8 mouse cellular contexts compared by ENCODE assay signal in genomic region chr13:115089020-115089394, GRCm38 (mm10). TPM values are rescaled to one million over a fixed set of nuclear protein-coding genes. Genes with fewer than 3 reads are reported as not detected.
DNase-seq lines count a peak whose midpoint lies in the region; ATAC-seq and TF ChIP-seq lines count a peak whose summit lies in the region.

No protein-coding gene starts in this region.

- H3K36me3 ChIP-seq in kidney, embryonic 15.5 days: peaks cover 30% of the 10 kb centered on the region
- H3K36me3 ChIP-seq in hindbrain, embryonic 14.5 days (replicated peaks; ENCODE audit: control insufficient read depth, insufficient read depth): peaks cover 12% of the 10 kb centered on the region
- H3K36me3 ChIP-seq in midbrain, embryonic 15.5 days (replicated peaks): peaks cover 9% of the 10 kb centered on the region

- no peak for ATAC-seq in kidney, embryonic 15.5 days (replicated peaks; ENCODE audit: low FRiP score)
- ATAC-seq in hindbrain, embryonic 14.5 days (ENCODE audit: low FRiP score): no peak
- no peak for ATAC-seq in midbrain, embryonic 15.5 days (replicated peaks)

- peak overlapping the region; percentile 91 for H3K4me2 ChIP-seq in kidney, embryonic 15.5 days
- peak overlapping the region; percentile 75 for H3K4me2 ChIP-seq in hindbrain, embryonic 14.5 days (replicated peaks)
- H3K4me2 ChIP-seq in midbrain, embryonic 15.5 days: peak overlapping the region; percentile 91

- no peak for DNase-seq in kidney, adult 18-20 months
- DNase-seq in hindbrain, embryonic 14.5 days (ENCODE audit: low spot score): no peak
- no peak for DNase-seq in left cerebral cortex, postnatal 25 days (ENCODE audit: low spot score in 2 of 2)
- DNase-seq in ovary, adult 18-20 months (ENCODE audit: low spot score): no peak
- no peak for DNase-seq in spleen, postnatal 10 days (ENCODE audit: low spot score in 2 of 2)

- no peaks in the 10 kb centered on the region for H3K27me3 ChIP-seq in kidney, embryonic 15.5 days
- H3K27me3 ChIP-seq in hindbrain, embryonic 14.5 days (ENCODE audit: control insufficient read depth, insufficient read depth, low read length): no peaks in the 10 kb centered on the region
- 0 out of 2 replicates have a peak, but pooled peaks cover 2% of the 10 kb centered on the region for H3K27me3 ChIP-seq in midbrain, embryonic 15.5 days (replicated peaks)

- H3K9me3 ChIP-seq in kidney, embryonic 15.5 days (replicated peaks): no peaks in the 10 kb centered on the region
- no peaks in the 10 kb centered on the region for H3K9me3 ChIP-seq in hindbrain, embryonic 14.5 days (ENCODE audit: control insufficient read depth, low read length)
- no peaks in the 10 kb centered on the region for H3K9me3 ChIP-seq in midbrain, embryonic 15.5 days

- H3K27ac ChIP-seq in kidney, embryonic 15.5 days: peak overlapping the region; percentile 96
- H3K27ac ChIP-seq in cortical plate, adult 2 months (ENCODE audit: insufficient read depth, low read length): no peak overlapping the region
- H3K27ac ChIP-seq in hindbrain, embryonic 14.5 days: no peak overlapping the region
- H3K27ac ChIP-seq in midbrain, embryonic 15.5 days: no peak overlapping the region

- H3K4me3 ChIP-seq in kidney, embryonic 15.5 days (replicated peaks): peak overlapping the region; percentile 71
- H3K4me3 ChIP-seq in cortical plate, adult 2 months (ENCODE audit: insufficient read depth, low read length): peak overlapping the region; percentile 92
- H3K4me3 ChIP-seq in hindbrain, embryonic 14.5 days (replicated peaks; ENCODE audit: low read length): peak overlapping the region; percentile 72
- peak overlapping the region; percentile 63 for H3K4me3 ChIP-seq in midbrain, embryonic 15.5 days

- TF ChIP-seq CTCF in cortical plate, adult 2 months (IDR thresholded peaks at IDR 0.05; ENCODE audit: extremely low read depth, insufficient read depth, low read length): no peak

- intact Hi-C loops in left cerebral cortex, postnatal 25 days (cut with DNase I): no loop called here

- 48% methylated on average over 11 of the region's 11 CpGs for WGBS in kidney, embryonic 15.5 days
- WGBS in hindbrain, embryonic 14.5 days: 68% methylated on average over 11 of the region's 11 CpGs
- WGBS in midbrain, embryonic 15.5 days: 74% methylated on average over 11 of the region's 11 CpGs

- peaks cover 37% of the 10 kb centered on the region for H3K4me1 ChIP-seq in kidney, embryonic 15.5 days
- H3K4me1 ChIP-seq in cortical plate, adult 2 months (ENCODE audit: control insufficient read depth, insufficient read depth, low read length): 0 out of 2 replicates have a peak, but pooled peaks cover 2% of the 10 kb centered on the region
- H3K4me1 ChIP-seq in hindbrain, embryonic 14.5 days (replicated peaks; ENCODE audit: control insufficient read depth, insufficient read depth, low read length): peaks cover 17% of the 10 kb centered on the region
- H3K4me1 ChIP-seq in midbrain, embryonic 15.5 days: peaks cover 18% of the 10 kb centered on the region

- peak overlapping the region; percentile 67 for H3K9ac ChIP-seq in kidney, embryonic 15.5 days
- H3K9ac ChIP-seq in hindbrain, embryonic 14.5 days: peak overlapping the region; percentile 76
- peak overlapping the region; percentile 78 for H3K9ac ChIP-seq in midbrain, embryonic 15.5 days

- no peak for TF ChIP-seq POLR2A in cortical plate, adult 2 months (IDR thresholded peaks at IDR 0.05; ENCODE audit: extremely low read depth, insufficient read depth, low read length)

RNA-seq across cellular contexts. Expression of gene Pelo, which starts 1.0 kb away (rescaled TPM):
- polyA plus RNA-seq in kidney, embryonic 15.5 days (2015; fragmentation: Nextera tagmentation; extraction: Ambion mirVana): 5.7 and 6.5 TPM in 2 replicates
- polyA plus RNA-seq in cortical plate, adult 2 months (2012; rRNA removed): 19.4 and 22.7 TPM in 2 replicates
- polyA plus RNA-seq in hindbrain, embryonic 14.5 days (2014; fragmentation: Nextera tagmentation; extraction: Ambion mirVana): 6.5 and 6.6 TPM in 2 replicates
- 4.1 and 4.7 TPM in 2 replicates for polyA plus RNA-seq in midbrain, embryonic 15.5 days (2015; fragmentation: Nextera tagmentation; extraction: Ambion mirVana)
- 10 to 100 TPM; 20.5 to 22.8 TPM for total RNA-seq in left cerebral cortex, postnatal 25 days (2021)

RNA-seq across cellular contexts. Expression of gene Gm49395, which starts 12.7 kb away (rescaled TPM):
- 7.0 and 9.2 TPM in 2 replicates for polyA plus RNA-seq in kidney, embryonic 15.5 days (2015; fragmentation: Nextera tagmentation; extraction: Ambion mirVana)
- 0.54 and 0.98 TPM in 2 replicates for polyA plus RNA-seq in cortical plate, adult 2 months (2012; rRNA removed)
- polyA plus RNA-seq in hindbrain, embryonic 14.5 days (2014; fragmentation: Nextera tagmentation; extraction: Ambion mirVana): 2.2 and 4.7 TPM in 2 replicates
- 2.2 and 2.7 TPM in 2 replicates for polyA plus RNA-seq in midbrain, embryonic 15.5 days (2015; fragmentation: Nextera tagmentation; extraction: Ambion mirVana)
- total RNA-seq in left cerebral cortex, postnatal 25 days (2021): 1 to 10 TPM in 1 of 2 experiments, under 1 TPM in 1; 0.46 to 4.2 TPM

RNA-seq across cellular contexts. Expression of gene Itga1, which starts 12.8 kb away (rescaled TPM):
- polyA plus RNA-seq in kidney, embryonic 15.5 days (2015; fragmentation: Nextera tagmentation; extraction: Ambion mirVana): 23.0 and 26.8 TPM in 2 replicates
- polyA plus RNA-seq in cortical plate, adult 2 months (2012; rRNA removed): 3.2 and 3.3 TPM in 2 replicates
- 8.7 and 9.1 TPM in 2 replicates for polyA plus RNA-seq in hindbrain, embryonic 14.5 days (2014; fragmentation: Nextera tagmentation; extraction: Ambion mirVana)
- 7.2 and 7.6 TPM in 2 replicates for polyA plus RNA-seq in midbrain, embryonic 15.5 days (2015; fragmentation: Nextera tagmentation; extraction: Ambion mirVana)
- total RNA-seq in left cerebral cortex, postnatal 25 days (2021): 1 to 10 TPM; 6.6 to 7.3 TPM
